Mouse (Mus musculus): Measurements from ENCODE around the gene Sync. TPM values are rescaled to one million over a fixed set of nuclear protein-coding genes. Genes with fewer than 3 reads are reported as not detected.

The Sync gene
- polyA plus RNA-seq, 1 experiment from 2014 or later = 2.7 TPM

- no peak overlapping the region for H3K4me3 ChIP-seq (replicated peaks)
- no peak overlapping the region for H3K27ac ChIP-seq (replicated peaks)
- no peak overlapping the region for H3K9ac ChIP-seq (replicated peaks)
- 83% methylated on average over 15 of the region's 15 CpGs for WGBS
- ATAC-seq (ENCODE audit: low FRiP score) = no peak
- peaks cover 34% of the 10 kb centered on the region for H3K36me3 ChIP-seq
- H3K27me3 ChIP-seq (replicated peaks) = no peaks in the 10 kb centered on the region
- no peaks in the 10 kb centered on the region for H3K4me1 ChIP-seq
- no peak overlapping the region for H3K4me2 ChIP-seq
- no peaks in the 10 kb centered on the region for H3K9me3 ChIP-seq (replicated peaks)
Observed at GRCm38 (mm10) chr4:129346481-129347154, 59.2 kb downstream of the Sync start.

DNA sequence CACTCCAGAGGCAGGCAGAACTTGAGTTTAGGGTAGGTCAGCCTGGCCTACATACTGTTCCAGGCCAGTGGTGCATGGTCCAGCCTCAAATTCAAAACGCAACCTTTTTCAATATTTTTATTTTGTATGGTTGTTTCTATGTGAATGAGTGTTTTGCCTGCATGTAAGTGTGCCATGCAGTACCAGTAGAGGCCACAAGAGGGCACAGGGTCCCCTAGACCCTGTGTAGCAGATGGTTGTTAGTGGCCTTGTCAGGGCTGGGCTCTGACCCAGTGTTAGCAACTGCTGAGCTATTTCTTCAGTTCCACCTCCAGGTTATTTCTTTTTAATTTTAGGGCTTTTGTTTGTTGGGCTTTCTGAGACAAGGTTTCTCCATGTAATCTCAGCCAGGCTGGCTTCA, 63.2 kb downstream of the Sync start:
- no peaks in the 10 kb centered on the region for H3K9me3 ChIP-seq (replicated peaks)
- no peak overlapping the region for H3K9ac ChIP-seq (replicated peaks)
- H3K27me3 ChIP-seq (replicated peaks) = no peaks in the 10 kb centered on the region
- no peaks in the 10 kb centered on the region for H3K4me1 ChIP-seq
- H3K4me3 ChIP-seq (replicated peaks) = no peak overlapping the region
- H3K36me3 ChIP-seq = peaks cover 36% of the 10 kb centered on the region
- no peak overlapping the region for H3K4me2 ChIP-seq
- H3K27ac ChIP-seq (replicated peaks) = no peak overlapping the region
- ATAC-seq (ENCODE audit: low FRiP score) = peak; percentile 70; the same call in 1 of the 2 replicates
- WGBS = 16% methylated on average over 1 of the region's 1 CpGs

- H3K36me3 ChIP-seq = peaks cover 36% of the 10 kb centered on the region
- H3K4me3 ChIP-seq (replicated peaks) = no peak overlapping the region
- WGBS = 83% methylated on average over 6 of the region's 6 CpGs
- H3K27me3 ChIP-seq (replicated peaks) = no peaks in the 10 kb centered on the region
- H3K9me3 ChIP-seq (replicated peaks) = no peaks in the 10 kb centered on the region
- no peak overlapping the region for H3K27ac ChIP-seq (replicated peaks)
- no peak for ATAC-seq (ENCODE audit: low FRiP score)
- H3K4me2 ChIP-seq = no peak overlapping the region
- no peak overlapping the region for H3K9ac ChIP-seq (replicated peaks)
- no peaks in the 10 kb centered on the region for H3K4me1 ChIP-seq
Observed at GRCm38 (mm10) chr4:129351111-129351510, 63.7 kb downstream of the Sync start.

DNA sequence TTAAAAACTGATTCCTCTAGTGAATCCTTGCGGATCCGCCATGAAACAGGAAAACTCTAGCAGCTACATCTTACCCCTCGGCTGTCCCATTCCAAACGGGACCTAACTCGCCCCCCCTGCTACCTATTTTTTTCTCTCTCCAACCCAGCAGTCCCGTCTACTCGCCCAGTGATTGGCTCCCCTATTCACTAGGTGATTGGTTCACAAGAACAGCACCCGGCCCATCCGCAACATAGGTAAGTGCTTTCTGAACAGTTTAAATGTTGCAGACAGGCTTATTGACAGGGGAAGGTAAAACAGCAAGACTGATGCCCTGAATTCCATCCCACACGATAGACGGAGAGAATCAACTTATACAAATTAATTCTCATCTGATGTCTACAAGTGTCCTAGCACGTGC, 65.8 kb downstream of the Sync start:
- Histone ChIP-seq H3K27ac (replicated peaks) (no peak overlapping the region), H3K27me3 (replicated peaks) (no peaks in the 10 kb centered on the region), H3K36me3 (peaks cover 49% of the 10 kb centered on the region), H3K9ac (replicated peaks) (no peak overlapping the region), H3K4me1 (no peaks in the 10 kb centered on the region), H3K9me3 (replicated peaks) (no peaks in the 10 kb centered on the region), H3K4me3 (replicated peaks) (no peak overlapping the region), H3K4me2 (no peak overlapping the region)
- 89% methylated on average over 12 of the region's 12 CpGs for WGBS
- no peak for ATAC-seq (ENCODE audit: low FRiP score)

DNA sequence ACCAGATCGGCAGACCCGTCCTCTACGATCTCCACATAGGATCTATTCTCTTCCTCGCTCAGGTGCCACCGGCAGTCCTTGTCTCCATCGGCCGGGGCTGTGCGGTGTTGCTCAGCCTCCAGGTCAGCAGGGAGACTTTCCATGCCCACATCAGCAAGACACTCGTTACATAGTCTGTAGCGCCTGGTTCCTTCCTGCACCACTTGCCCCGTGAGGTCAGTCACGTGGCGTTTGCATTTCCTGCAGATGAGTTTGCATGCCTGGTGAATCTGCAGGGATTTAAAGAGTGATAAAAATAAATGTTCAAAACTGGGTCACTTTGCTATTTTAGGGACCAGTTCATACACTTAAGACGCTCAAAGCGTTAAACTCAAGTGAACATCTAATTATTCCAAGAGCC, 66.8 kb downstream of the Sync start:
- Histone ChIP-seq H3K4me1 (no peaks in the 10 kb centered on the region), H3K9ac (replicated peaks) (no peak overlapping the region), H3K4me3 (replicated peaks) (no peak overlapping the region), H3K27me3 (replicated peaks) (no peaks in the 10 kb centered on the region), H3K36me3 (peaks cover 51% of the 10 kb centered on the region), H3K9me3 (replicated peaks) (no peaks in the 10 kb centered on the region), H3K4me2 (no peak overlapping the region), H3K27ac (replicated peaks) (no peak overlapping the region)
- 82% methylated on average over 15 of the region's 15 CpGs for WGBS
- no peak for ATAC-seq (ENCODE audit: low FRiP score)

- H3K4me3 ChIP-seq (replicated peaks) = no peak overlapping the region
- H3K9ac ChIP-seq (replicated peaks) = no peak overlapping the region
- no peak overlapping the region for H3K27ac ChIP-seq (replicated peaks)
- H3K36me3 ChIP-seq = peaks cover 52% of the 10 kb centered on the region
- ATAC-seq (ENCODE audit: low FRiP score) = no peak
- no peaks in the 10 kb centered on the region for H3K9me3 ChIP-seq (replicated peaks)
- WGBS = 90% methylated on average over 15 of the region's 15 CpGs
- no peak overlapping the region for H3K4me2 ChIP-seq
- no peaks in the 10 kb centered on the region for H3K27me3 ChIP-seq (replicated peaks)
- no peaks in the 10 kb centered on the region for H3K4me1 ChIP-seq
Observed at GRCm38 (mm10) chr4:129357613-129358163, 70.3 kb downstream of the Sync start.

Small RNAs within 50 kb of the gene (microRNA-seq; reads per million reads assigned to microRNA genes)
- not detected for gene Gm22994

Other genes with a start within 250 kb of the Sync start
- 29.9 and 34.5 TPM in 2 replicates for gene Rnf19b, start 229.3 kb upstream of the Sync start, polyA plus RNA-seq (2015; fragmentation: Nextera tagmentation; extraction: Ambion mirVana)
- gene Tmem54, start 182.1 kb upstream of the Sync start, polyA plus RNA-seq (2015; fragmentation: Nextera tagmentation; extraction: Ambion mirVana) = 3.3 TPM in 1 of 2 replicates, not detected in the other
- 129 and 143 TPM in 2 replicates for gene Hpca, start 165.6 kb upstream of the Sync start, polyA plus RNA-seq (2015; fragmentation: Nextera tagmentation; extraction: Ambion mirVana)
- gene Fndc5, start 150.6 kb upstream of the Sync start, polyA plus RNA-seq (2015; fragmentation: Nextera tagmentation; extraction: Ambion mirVana) = 27.0 and 34.9 TPM in 2 replicates
- gene S100pbp, start 97.9 kb upstream of the Sync start, polyA plus RNA-seq (2015; fragmentation: Nextera tagmentation; extraction: Ambion mirVana) = 16.7 TPM in 2 replicates
- gene Yars, start 97.9 kb upstream of the Sync start, polyA plus RNA-seq (2015; fragmentation: Nextera tagmentation; extraction: Ambion mirVana) = 109 and 111 TPM in 2 replicates
- gene C77080, start 26.2 kb upstream of the Sync start, polyA plus RNA-seq (2015; fragmentation: Nextera tagmentation; extraction: Ambion mirVana) = 6.0 and 6.9 TPM in 2 replicates
- 246 and 284 TPM in 2 replicates for gene Rbbp4, start 47.8 kb downstream of the Sync start, polyA plus RNA-seq (2015; fragmentation: Nextera tagmentation; extraction: Ambion mirVana)
- 18.3 and 29.5 TPM in 2 replicates for gene Zbtb8os, start 48.1 kb downstream of the Sync start, polyA plus RNA-seq (2015; fragmentation: Nextera tagmentation; extraction: Ambion mirVana)
- 18.2 and 20.2 TPM in 2 replicates for gene Zbtb8a, start 90.5 kb downstream of the Sync start, polyA plus RNA-seq (2015; fragmentation: Nextera tagmentation; extraction: Ambion mirVana)
- 14.2 and 15.8 TPM in 2 replicates for gene Zbtb8b, start 153.2 kb downstream of the Sync start, polyA plus RNA-seq (2015; fragmentation: Nextera tagmentation; extraction: Ambion mirVana)
- 32.7 and 34.0 TPM in 2 replicates for gene Bsdc1, start 174.0 kb downstream of the Sync start, polyA plus RNA-seq (2015; fragmentation: Nextera tagmentation; extraction: Ambion mirVana)
- 0.19 and 0.27 TPM in 2 replicates for gene Tssk3, start 203.4 kb downstream of the Sync start, polyA plus RNA-seq (2015; fragmentation: Nextera tagmentation; extraction: Ambion mirVana)
- 0.38 and 0.93 TPM in 2 replicates for gene Fam229a, start 203.6 kb downstream of the Sync start, polyA plus RNA-seq (2015; fragmentation: Nextera tagmentation; extraction: Ambion mirVana)
- gene Marcksl1, start 226.0 kb downstream of the Sync start, polyA plus RNA-seq (2015; fragmentation: Nextera tagmentation; extraction: Ambion mirVana) = 1,442 and 1,675 TPM in 2 replicates